Mouse (Mus musculus): ENCODE data around the gene Gm45213.

Gene Gm45213

GRCm38 (mm10) chr7:66048446-66049230, 5.2 kb downstream of the Gm45213 start:
- no peak for DNase-seq (ENCODE audit: low read depth)

DNA sequence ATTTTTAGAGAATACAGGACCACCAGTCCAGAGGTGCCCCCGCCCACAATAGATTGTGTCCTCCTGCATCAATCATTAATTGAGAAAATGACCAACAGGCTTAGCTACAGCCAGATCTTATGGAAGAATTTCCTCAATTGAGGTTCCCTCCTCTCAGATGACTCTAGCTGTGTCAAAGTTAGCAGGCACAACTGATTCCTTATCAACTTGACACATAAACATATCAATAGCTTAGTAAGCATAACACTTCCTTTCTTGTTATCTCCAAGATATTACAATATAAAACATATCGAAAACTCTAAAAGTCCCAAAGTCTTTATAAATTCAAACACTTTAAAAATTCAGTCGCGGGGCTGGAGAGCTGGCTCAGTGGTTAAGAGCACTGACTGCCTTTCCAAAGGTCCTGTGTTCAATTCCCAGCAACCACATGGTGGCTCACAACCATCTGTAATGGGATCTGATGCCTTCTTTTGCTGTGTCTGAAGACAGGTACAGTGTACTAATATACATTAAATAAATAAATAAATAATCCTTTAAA, 10.6 kb downstream of the Gm45213 start:
- no peak for DNase-seq (ENCODE audit: low read depth)

GRCm38 (mm10) chr7:66055356-66055755, 12.0 kb downstream of the Gm45213 start:
- DNase-seq (ENCODE audit: low read depth) = peak; percentile 65

- DNase-seq (ENCODE audit: low read depth) = no peak
These were observed 15.3 kb downstream of the Gm45213 start, which contains the start of gene Snrpa1 for GRCm38 (mm10) chr7:66058703-66059102. TSS of gene Snrpa1 (plus strand) at chr7:66059003.

GRCm38 (mm10) chr7:66060066-66060956, 16.9 kb downstream of the Gm45213 start:
- peak; percentile 91 for DNase-seq (ENCODE audit: low read depth)

DNA sequence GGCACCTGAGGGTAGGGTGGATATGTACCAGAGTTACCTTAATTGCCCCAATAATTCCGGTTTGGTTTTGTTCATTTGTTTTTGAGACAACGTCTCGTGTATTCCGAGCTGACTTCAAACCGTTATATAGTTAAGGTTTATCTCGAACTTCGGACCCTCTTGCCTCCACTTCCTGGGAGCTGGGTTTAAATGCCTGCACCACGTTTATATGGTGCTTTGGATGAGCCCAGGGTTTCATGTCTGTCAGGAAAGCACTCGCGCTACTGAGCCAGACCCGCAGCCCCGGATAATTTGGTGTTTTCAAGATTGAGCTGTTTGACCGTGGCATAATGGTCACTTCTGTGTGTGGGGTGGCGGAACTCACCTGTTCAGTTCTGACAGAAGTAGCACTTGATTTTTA, 17.7 kb downstream of the Gm45213 start:
- DNase-seq (ENCODE audit: low read depth) = no peak

- no peak for DNase-seq (ENCODE audit: low read depth)
These were observed 33.0 kb downstream of the Gm45213 start for GRCm38 (mm10) chr7:66076411-66076810.

DNA sequence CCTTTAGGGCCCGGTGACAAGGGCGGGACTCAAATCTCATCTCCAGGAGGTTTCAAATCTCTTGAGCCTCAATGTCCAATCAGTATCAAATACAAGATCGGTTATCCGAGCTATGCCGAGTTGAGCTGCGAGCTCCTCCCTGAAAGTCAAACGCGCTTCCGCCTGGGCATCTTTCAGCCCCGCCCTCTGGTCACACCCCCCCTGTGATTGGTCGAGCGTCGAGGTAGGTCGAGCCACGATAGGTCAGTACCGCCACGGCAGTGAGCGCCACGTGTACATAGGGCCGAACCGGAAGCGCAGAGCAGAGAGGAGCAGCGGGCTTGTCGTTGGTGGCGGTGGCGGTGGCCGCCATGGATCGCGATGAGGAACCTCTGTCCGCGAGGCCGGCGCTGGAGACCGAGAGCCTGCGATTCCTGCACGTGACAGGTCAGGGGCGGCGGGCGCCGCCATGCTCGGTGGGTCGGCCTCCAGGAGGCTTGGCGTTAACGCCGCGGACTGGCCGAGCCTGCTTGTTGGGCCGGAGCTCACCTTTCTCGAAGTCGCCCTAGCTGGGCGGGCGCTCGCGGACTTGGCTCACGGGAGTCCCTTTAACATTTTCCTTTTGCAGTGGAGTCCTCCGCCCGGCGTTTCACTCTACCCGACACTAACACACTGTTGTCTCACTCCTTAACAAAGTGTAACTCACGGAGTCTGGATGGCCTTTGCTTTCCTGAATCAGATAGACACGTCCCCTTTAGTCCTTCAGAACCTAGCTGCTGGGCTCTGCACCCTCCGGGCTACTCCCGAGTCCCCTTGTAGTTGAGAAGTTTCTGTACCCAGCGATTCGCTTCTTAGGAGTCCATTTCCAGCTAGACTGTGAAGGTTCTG, 36.2 kb downstream of the Gm45213 start, which contains the start of gene Selenos:
TSS of gene Selenos (plus strand) at position 286 of the 867 bp plus-strand sequence.
- DNase-seq (ENCODE audit: low read depth) = peak; percentile 99

- DNase-seq (ENCODE audit: low read depth) = no peak
These were observed 36.8 kb downstream of the Gm45213 start for GRCm38 (mm10) chr7:66080231-66080613.

DNA sequence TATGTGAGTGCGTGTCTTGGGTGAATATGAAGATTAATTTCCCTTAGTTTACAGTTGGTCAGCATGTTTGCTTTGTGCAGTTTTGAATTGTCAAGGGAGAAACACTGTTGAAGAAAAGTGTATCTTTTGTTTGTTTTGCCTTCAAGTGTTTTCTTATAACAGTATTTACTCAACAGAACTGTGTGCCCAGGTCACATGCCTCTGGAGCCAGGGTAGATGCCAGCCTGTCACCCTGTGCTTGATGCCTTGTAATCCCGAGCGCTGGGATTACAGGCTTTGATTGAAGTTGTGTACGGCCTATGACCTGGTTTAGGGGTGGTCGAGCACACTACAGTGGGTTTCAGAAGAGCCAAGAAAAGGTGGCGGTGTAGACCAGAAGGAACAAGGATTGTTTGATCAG, 40.4 kb downstream of the Gm45213 start:
- no peak for DNase-seq (ENCODE audit: low read depth)

DNA sequence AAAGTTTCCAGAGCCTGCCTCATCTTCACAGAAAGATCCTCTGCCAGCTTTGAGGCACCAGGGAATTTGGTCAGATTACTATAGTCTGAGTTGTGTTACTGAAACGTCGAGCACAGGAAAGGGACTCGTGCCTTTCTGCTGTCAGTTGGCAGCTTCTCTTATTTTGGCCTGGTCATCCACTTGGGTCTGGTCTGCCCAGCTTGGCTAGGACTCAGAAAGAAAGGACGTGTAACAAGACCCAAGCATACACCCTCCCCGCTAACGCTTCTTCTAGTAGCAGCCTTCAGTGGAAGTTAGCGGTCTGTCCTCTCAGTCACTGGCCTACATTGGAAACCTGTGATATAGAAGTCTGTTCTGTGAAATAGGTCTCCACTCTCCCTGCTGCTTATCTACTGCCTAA, 41.1 kb downstream of the Gm45213 start:
- no peak for DNase-seq (ENCODE audit: low read depth)

GRCm38 (mm10) chr7:66087652-66088051, 44.2 kb downstream of the Gm45213 start:
- no peak for DNase-seq (ENCODE audit: low read depth)

- DNase-seq (ENCODE audit: low read depth) = no peak
These were observed 44.7 kb downstream of the Gm45213 start for GRCm38 (mm10) chr7:66088077-66088476.

DNA sequence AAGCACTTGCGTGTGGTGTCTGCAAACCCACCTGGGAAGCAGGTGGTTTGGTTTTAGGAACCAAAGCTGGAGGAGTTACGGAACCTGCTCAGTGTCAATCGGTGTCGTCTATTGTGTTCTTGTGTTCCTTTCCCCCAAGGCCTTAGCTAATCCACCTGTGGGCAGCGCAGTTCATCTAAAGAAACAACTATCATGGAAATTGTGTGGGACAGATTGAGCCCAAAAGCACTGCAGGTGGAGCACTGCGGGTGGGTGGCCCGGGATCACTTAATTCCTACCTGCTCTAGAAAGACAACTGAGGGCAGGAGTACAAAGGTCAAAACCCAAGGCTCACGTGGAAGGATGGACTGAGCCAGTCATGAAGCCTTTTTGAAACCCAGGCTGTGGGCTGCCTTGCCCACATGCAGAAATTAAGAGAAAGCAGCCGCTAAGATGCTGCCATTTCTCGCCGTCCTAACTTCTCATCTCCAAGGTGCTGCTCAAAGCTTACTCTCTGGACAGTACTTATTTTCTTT, 47.3 kb downstream of the Gm45213 start:
- no peak for DNase-seq (ENCODE audit: low read depth)

DNA sequence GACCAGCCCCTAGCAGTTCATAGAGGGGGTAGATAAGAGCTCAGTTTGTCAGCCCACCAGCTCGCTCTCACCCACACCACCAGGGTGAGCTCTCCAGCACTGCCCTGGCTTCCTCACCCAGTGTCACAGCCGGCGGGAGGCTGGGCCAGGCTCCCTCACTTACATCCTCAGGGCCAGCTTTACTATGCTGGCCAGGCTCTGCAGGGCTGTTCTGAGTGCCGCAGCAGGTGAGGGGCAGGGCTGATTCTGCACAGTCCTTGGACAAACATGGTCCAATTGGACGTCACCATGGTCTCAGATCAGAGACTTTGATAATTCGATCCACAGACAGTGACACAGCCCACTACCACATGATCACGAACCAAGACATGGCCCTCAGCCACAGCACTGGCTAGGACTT, 48.2 kb downstream of the Gm45213 start:
- DNase-seq (ENCODE audit: low read depth) = no peak

DNA sequence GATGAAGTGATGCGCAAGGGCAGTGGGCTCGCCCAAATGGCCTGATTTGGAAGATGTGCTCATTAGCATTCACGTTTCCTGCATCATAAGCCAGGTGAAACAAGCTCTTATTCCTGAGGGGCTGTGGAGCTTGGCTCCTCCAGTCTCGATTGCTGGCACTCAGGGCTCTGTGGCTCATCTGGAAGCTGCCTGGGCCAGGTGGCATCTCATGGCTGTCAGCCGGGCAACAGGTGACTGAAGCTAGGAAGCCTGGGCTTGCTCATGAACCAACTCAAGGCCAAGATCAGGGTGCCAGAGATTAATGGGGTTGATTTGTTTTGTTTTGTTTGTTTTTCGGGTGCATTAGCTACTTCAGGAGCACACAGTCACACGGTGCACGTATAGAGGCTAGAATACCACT, 49.3 kb downstream of the Gm45213 start:
- DNase-seq (ENCODE audit: low read depth) = no peak

GRCm38 (mm10) chr7:66094141-66094540, 50.7 kb downstream of the Gm45213 start:
- DNase-seq (ENCODE audit: low read depth) = no peak

GRCm38 (mm10) chr7:66098803-66099202, 55.4 kb downstream of the Gm45213 start:
- DNase-seq (ENCODE audit: low read depth) = no peak

DNA sequence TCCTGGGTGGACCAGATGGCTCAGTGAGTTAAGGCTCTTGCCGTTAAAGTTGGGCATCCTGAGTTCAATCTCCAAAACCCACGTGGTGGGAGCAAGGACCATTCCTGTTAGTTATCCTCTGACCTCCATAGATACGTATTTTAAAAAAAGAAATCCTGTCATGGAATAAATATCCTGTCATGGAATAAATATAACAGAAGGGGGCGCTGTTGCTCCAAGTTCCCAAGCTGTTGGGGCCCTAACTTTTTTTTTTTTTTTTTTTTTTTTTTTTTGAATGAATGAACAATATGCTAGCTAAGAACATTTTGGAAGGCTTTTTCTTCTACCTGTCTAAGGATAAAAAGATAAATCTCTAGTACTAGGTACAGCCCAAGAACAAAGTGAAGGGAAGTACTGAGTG, 58.5 kb downstream of the Gm45213 start:
- DNase-seq (ENCODE audit: low read depth) = peak; percentile 85

- DNase-seq (ENCODE audit: low read depth) = no peak
These were observed 61.1 kb downstream of the Gm45213 start for GRCm38 (mm10) chr7:66104531-66104930.

GRCm38 (mm10) chr7:66105771-66106170, 62.4 kb downstream of the Gm45213 start:
- no peak for DNase-seq (ENCODE audit: low read depth)

Measured in induced T-regulatory cell, adult 2 months (primary cell).